Mouse (Mus musculus) C3H10T1/2 (cell line): ENCODE measurements around the gene Uspl1. TPM values are rescaled to one million over a fixed set of nuclear protein-coding genes. Genes with fewer than 3 reads are reported as not detected.

Source experiments
- polyA plus RNA-seq, 2 experiments: library from polyadenylated mRNA; unstranded; fragments of >200 nt; fragmentation: generic; extraction: Trizol; gene quantifications; one replicate each; pipeline ENCODE4 v1.2.1; 2012; ENCODE audit warnings: missing spikeins in 2 of 2

Uspl1 gene
- polyA plus RNA-seq, result 10 to 100 TPM in 1 of 2 experiments, 1 to 10 TPM in 1; 5.0 to 12.3 TPM

GRCm38 (mm10) chr5:149184104-149184843 is at the start of gene Uspl1, which contains the start of gene Hmgb1:
TSS of gene Uspl1 (plus strand) at chr5:149184350.
TSS of gene Hmgb1 (minus strand) at chr5:149184489.

GRCm38 (mm10) chr5:149264405-149264804 is 80.3 kb downstream of the Uspl1 start, which contains the start of gene Alox5ap:
TSS of gene Alox5ap (plus strand) at chr5:149264767.

Other genes starting within 250 kb of the Uspl1 start
- gene Gm42791, start 189.2 kb upstream of the Uspl1 start, polyA plus RNA-seq, result under 1 TPM in 1 of 2 experiments, not detected in 1; 0.09 TPM
- 100 to 1,000 TPM in 1 of 2 experiments, 10 to 100 TPM in 1; 76.1 to 186 TPM for gene Hmgb1, start 139 bp downstream of the Uspl1 start, polyA plus RNA-seq
- gene Alox5ap, start 80.4 kb downstream of the Uspl1 start, polyA plus RNA-seq, result 10 to 100 TPM in 1 of 2 experiments, 1 to 10 TPM in 1; 5.2 to 39.5 TPM
- gene Medag, start 227.4 kb downstream of the Uspl1 start, polyA plus RNA-seq, result 10 to 100 TPM in 1 of 2 experiments, under 1 TPM in 1; 0.71 to 45.2 TPM